Mouse (Mus musculus) myocyte (in vitro differentiated cells): Measurements from ENCODE around the gene Cdh5.

ENCODE experiments used
- E2F4 ChIP-seq: IDR thresholded peaks from one replicate; pipeline ENCODE4 v1.6.1; 2011; ENCODE audit warnings: mild to moderate bottlenecking, control low read depth, moderate library complexity; ENCODE audit not compliant: insufficient read depth
- MAX ChIP-seq: IDR thresholded peaks from one replicate; pipeline ENCODE4 v1.6.1; 2011; ENCODE audit warnings: low read depth, mild to moderate bottlenecking, control low read depth
- POLR2A ChIP-seq: IDR thresholded peaks from one replicate; pipeline ENCODE4 v1.6.1; 2011; ENCODE audit warnings: low read depth, mild to moderate bottlenecking, control low read depth, moderate library complexity; ENCODE audit not compliant: insufficient read length
- TCF3 ChIP-seq: IDR thresholded peaks from one replicate; pipeline ENCODE4 v1.6.1; 2011; ENCODE audit warnings: low read depth, control low read depth; ENCODE audit not compliant: insufficient read length
- USF1 ChIP-seq: IDR thresholded peaks from one replicate; pipeline ENCODE4 v1.6.1; 2011; ENCODE audit warnings: low read depth, mild to moderate bottlenecking, control low read depth, moderate library complexity

- TF ChIP-seq USF1 (no peak), POLR2A (no peak), E2F4 (no peak), MAX (no peak), TCF3 (no peak)
Observed at GRCm38 (mm10) chr8:104143379-104143778, 42.0 kb downstream of the Cdh5 start.
